ENCODE assay signal across 8 mouse cellular contexts in the genomic region with DNA sequence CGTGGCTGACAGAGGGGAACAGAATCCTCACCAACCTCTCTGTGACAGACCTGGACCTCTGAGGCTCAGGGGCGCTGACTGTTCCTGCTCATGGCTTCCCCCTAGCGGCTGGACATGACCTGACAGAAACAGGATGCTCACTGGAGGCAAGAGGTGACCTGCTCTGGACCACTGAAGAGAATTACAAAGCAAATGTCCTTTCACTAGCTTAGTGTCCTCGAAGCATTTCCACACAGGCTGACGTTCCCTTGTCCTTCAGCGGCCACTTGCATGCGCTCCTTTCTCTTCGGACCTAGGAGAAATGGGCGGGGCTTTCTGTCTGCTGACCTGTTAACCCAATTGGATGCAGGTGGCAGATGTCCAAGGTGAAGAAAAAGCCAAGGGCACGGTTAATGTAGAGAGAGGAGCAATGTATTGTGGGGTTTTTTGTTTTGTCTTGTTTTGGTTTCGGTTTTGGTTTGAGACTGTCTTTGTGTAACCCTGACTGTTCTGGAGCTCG. TPM values are rescaled to one million over a fixed set of nuclear protein-coding genes. Genes with fewer than 3 reads are reported as not detected.
DNase-seq lines count a peak whose midpoint lies in the region; ATAC-seq lines count a peak whose summit lies in the region.

No protein-coding gene starts in this region.

- H3K9me3 ChIP-seq in forebrain, embryonic 16.5 days (ENCODE audit: control insufficient read depth, low read length) = no peaks in the 10 kb centered on the region
- H3K9me3 ChIP-seq in hindbrain, embryonic 12.5 days (replicated peaks) = no peaks in the 10 kb centered on the region

- DNase-seq in Muller cell, postnatal 12 days (ENCODE audit: inconsistent ontology term) = peak; percentile 86
- peak; percentile 58 for DNase-seq in cerebellum, adult 11-12 months
- DNase-seq in layer of hippocampus, adult 9-11 months = peak; percentile 55
- DNase-seq in lung, postnatal 10 days = peak; percentile 89
- DNase-seq in retina, postnatal 7 days (ENCODE audit: low read depth, low spot score) = peak; percentile 76
- peak; percentile 86 for DNase-seq in thymus, postnatal 4 days

- H3K27me3 ChIP-seq in forebrain, embryonic 16.5 days (replicated peaks; ENCODE audit: control insufficient read depth, insufficient read depth, low read length) = no peaks in the 10 kb centered on the region
- no peaks in the 10 kb centered on the region for H3K27me3 ChIP-seq in hindbrain, embryonic 12.5 days

- peak overlapping the region; percentile 22; the same call in 1 of the 2 replicates for H3K4me2 ChIP-seq in forebrain, embryonic 16.5 days (ENCODE audit: low read length)
- no peak overlapping the region for H3K4me2 ChIP-seq in hindbrain, embryonic 12.5 days (replicated peaks)

- WGBS in forebrain, embryonic 16.5 days = 21% methylated on average over 12 of the region's 12 CpGs
- WGBS in hindbrain, embryonic 12.5 days = 20% methylated on average over 12 of the region's 12 CpGs

- no peak overlapping the region for H3K27ac ChIP-seq in forebrain, embryonic 16.5 days (ENCODE audit: low read length)
- H3K27ac ChIP-seq in hindbrain, embryonic 12.5 days = no peak overlapping the region

- H3K36me3 ChIP-seq in forebrain, embryonic 16.5 days (ENCODE audit: control insufficient read depth, insufficient read depth) = no peaks in the 10 kb centered on the region
- H3K36me3 ChIP-seq in hindbrain, embryonic 12.5 days = no peaks in the 10 kb centered on the region

- ATAC-seq in forebrain, embryonic 16.5 days = no peak
- ATAC-seq in hindbrain, embryonic 12.5 days (ENCODE audit: low FRiP score) = peak; percentile 54; the same call in 1 of the 2 replicates

- H3K4me3 ChIP-seq in forebrain, embryonic 16.5 days (replicated peaks; ENCODE audit: low read length) = no peak overlapping the region
- H3K4me3 ChIP-seq in hindbrain, embryonic 12.5 days = no peak overlapping the region

- H3K9ac ChIP-seq in forebrain, embryonic 16.5 days (replicated peaks; ENCODE audit: low read depth, low read length) = no peak overlapping the region
- no peak overlapping the region for H3K9ac ChIP-seq in hindbrain, embryonic 12.5 days

- H3K4me1 ChIP-seq in forebrain, embryonic 16.5 days (replicated peaks; ENCODE audit: control insufficient read depth, insufficient read depth, low read length) = no peaks in the 10 kb centered on the region
- H3K4me1 ChIP-seq in hindbrain, embryonic 12.5 days = 0 out of 2 replicates have a peak, but pooled peaks cover 9% of the 10 kb centered on the region

RNA-seq across cellular contexts. Expression of a gene that starts 10.0 kb away (rescaled TPM):
- not detected in 2 replicates for polyA plus RNA-seq in forebrain, embryonic 16.5 days (2015; fragmentation: Nextera tagmentation; extraction: Ambion mirVana)
- polyA plus RNA-seq in hindbrain, embryonic 12.5 days (2016; fragmentation: Nextera tagmentation; extraction: Ambion mirVana) = not detected in 2 replicates

RNA-seq across cellular contexts. Expression of a gene that starts 22.8 kb away (rescaled TPM):
- 8.0 and 8.4 TPM in 2 replicates for polyA plus RNA-seq in forebrain, embryonic 16.5 days (2015; fragmentation: Nextera tagmentation; extraction: Ambion mirVana)
- 11.6 TPM in 2 replicates for polyA plus RNA-seq in hindbrain, embryonic 12.5 days (2016; fragmentation: Nextera tagmentation; extraction: Ambion mirVana)

RNA-seq across cellular contexts. Expression of a gene that starts 27.2 kb away (rescaled TPM):
- polyA plus RNA-seq in forebrain, embryonic 16.5 days (2015; fragmentation: Nextera tagmentation; extraction: Ambion mirVana) = 0.05 TPM in 1 of 2 replicates, not detected in the other
- 0.41 and 0.44 TPM in 2 replicates for polyA plus RNA-seq in hindbrain, embryonic 12.5 days (2016; fragmentation: Nextera tagmentation; extraction: Ambion mirVana)

RNA-seq across cellular contexts. Expression of a gene that starts 58.3 kb away (rescaled TPM):
- not detected in 2 replicates for polyA plus RNA-seq in forebrain, embryonic 16.5 days (2015; fragmentation: Nextera tagmentation; extraction: Ambion mirVana)
- not detected in 2 replicates for polyA plus RNA-seq in hindbrain, embryonic 12.5 days (2016; fragmentation: Nextera tagmentation; extraction: Ambion mirVana)
